Mouse (Mus musculus): ENCODE results near the gene Neil1. TPM values are rescaled to one million over a fixed set of nuclear protein-coding genes. Genes with fewer than 3 reads are reported as not detected.

Gene Neil1
- polyA plus RNA-seq, 1 experiment from 2014 or later: 8.2 TPM

DNA sequence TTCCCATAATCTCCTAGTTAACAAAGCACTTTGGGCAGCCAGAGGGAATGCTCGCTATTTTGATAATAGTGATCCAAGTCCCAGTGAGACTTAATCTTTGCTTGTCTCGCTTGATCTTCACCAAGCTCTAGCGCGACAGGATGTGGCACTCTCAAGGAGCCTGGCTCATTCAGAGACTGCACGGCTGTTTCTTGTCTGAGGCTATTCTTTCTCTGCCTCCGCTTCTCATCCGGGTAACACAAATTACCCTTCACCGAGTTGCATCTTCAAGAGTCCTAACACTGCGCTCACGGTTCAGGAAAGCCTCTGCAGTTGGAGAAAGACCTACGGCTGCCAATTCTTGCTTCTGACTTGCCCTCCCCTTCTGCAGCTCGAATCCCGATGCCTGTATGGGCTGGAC, 9.4 kb upstream of the Neil1 start:
- 28% methylated on average over 13 of the region's 13 CpGs for WGBS
- Histone ChIP-seq H3K36me3 (ENCODE audit: control insufficient read depth, insufficient read depth, low read length) (peaks cover 10% of the 10 kb centered on the region; the same call in 1 of the 2 replicates), H3K27ac (ENCODE audit: low read length) (peak overlapping the region; percentile 84), H3K9ac (ENCODE audit: low read depth, low read length) (peak overlapping the region; percentile 90), H3K27me3 (ENCODE audit: control insufficient read depth, insufficient read depth, low read depth, low read length) (no peaks in the 10 kb centered on the region), H3K4me2 (ENCODE audit: low read length) (peak overlapping the region; percentile 96), H3K4me3 (ENCODE audit: low read depth, low read length) (peak overlapping the region; percentile 84), H3K4me1 (ENCODE audit: control insufficient read depth, insufficient read depth, low read length) (peaks cover 17% of the 10 kb centered on the region), H3K9me3 (replicated peaks; ENCODE audit: control insufficient read depth, low read length, poor library complexity, severe bottlenecking) (no peaks in the 10 kb centered on the region)
- ATAC-seq: 0 out of 2 replicates have a peak, but pooled peaks have one; percentile 11

GRCm38 (mm10) chr9:57156823-57157222, 8.7 kb upstream of the Neil1 start:
- Histone ChIP-seq H3K27ac (ENCODE audit: low read length) (no peak overlapping the region), H3K4me1 (ENCODE audit: control insufficient read depth, insufficient read depth, low read length) (peaks cover 17% of the 10 kb centered on the region), H3K9me3 (replicated peaks; ENCODE audit: control insufficient read depth, low read length, poor library complexity, severe bottlenecking) (no peaks in the 10 kb centered on the region), H3K4me2 (ENCODE audit: low read length) (peak overlapping the region; percentile 96), H3K36me3 (ENCODE audit: control insufficient read depth, insufficient read depth, low read length) (peaks cover 10% of the 10 kb centered on the region; the same call in 1 of the 2 replicates), H3K9ac (ENCODE audit: low read depth, low read length) (no peak overlapping the region), H3K4me3 (ENCODE audit: low read depth, low read length) (no peak overlapping the region), H3K27me3 (ENCODE audit: control insufficient read depth, insufficient read depth, low read depth, low read length) (no peaks in the 10 kb centered on the region)
- no peak for ATAC-seq
- 86% methylated on average over 8 of the region's 8 CpGs for WGBS

- Histone ChIP-seq H3K27me3 (ENCODE audit: control insufficient read depth, insufficient read depth, low read depth, low read length) (no peaks in the 10 kb centered on the region), H3K9me3 (replicated peaks; ENCODE audit: control insufficient read depth, low read length, poor library complexity, severe bottlenecking) (no peaks in the 10 kb centered on the region), H3K9ac (ENCODE audit: low read depth, low read length) (no peak overlapping the region), H3K4me1 (ENCODE audit: control insufficient read depth, insufficient read depth, low read length) (peaks cover 17% of the 10 kb centered on the region), H3K4me3 (ENCODE audit: low read depth, low read length) (no peak overlapping the region), H3K27ac (ENCODE audit: low read length) (no peak overlapping the region), H3K4me2 (ENCODE audit: low read length) (no peak overlapping the region), H3K36me3 (ENCODE audit: control insufficient read depth, insufficient read depth, low read length) (peaks cover 10% of the 10 kb centered on the region; the same call in 1 of the 2 replicates)
- 91% methylated on average over 7 of the region's 7 CpGs for WGBS
- ATAC-seq: no peak
Observed at GRCm38 (mm10) chr9:57156383-57156782, 8.3 kb upstream of the Neil1 start.

DNA sequence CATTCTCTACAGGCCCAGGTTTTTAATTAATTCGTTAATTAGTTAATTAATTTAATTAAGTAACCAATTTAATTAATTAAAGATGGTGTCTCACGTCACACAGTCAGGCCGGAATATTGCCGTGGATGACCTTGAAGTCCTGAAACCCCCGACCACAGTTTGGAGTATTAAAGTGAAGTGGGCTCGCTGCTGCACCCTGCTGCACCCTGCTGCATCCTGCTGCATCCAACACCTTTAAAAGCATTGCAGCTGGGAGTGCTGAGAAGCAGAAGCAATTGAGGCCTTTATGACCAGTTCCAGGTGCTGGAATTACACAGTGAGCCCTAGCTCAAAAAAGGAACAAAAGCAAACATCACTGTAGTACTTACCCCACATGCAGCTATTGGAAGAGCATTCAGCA, 4.2 kb upstream of the Neil1 start:
- WGBS: 42% methylated on average over 6 of the region's 6 CpGs
- H3K27ac ChIP-seq (ENCODE audit: low read length): no peak overlapping the region

GRCm38 (mm10) chr9:57150192-57150591, 2.1 kb upstream of the Neil1 start:
- H3K27ac ChIP-seq (ENCODE audit: low read length): no peak overlapping the region
- no peak for ATAC-seq
- WGBS: 86% methylated on average over 5 of the region's 5 CpGs
- H3K9me3 ChIP-seq (replicated peaks; ENCODE audit: control insufficient read depth, low read length, poor library complexity, severe bottlenecking): no peaks in the 10 kb centered on the region
- H3K4me3 ChIP-seq (ENCODE audit: low read depth, low read length): no peak overlapping the region
- peaks cover 16% of the 10 kb centered on the region for H3K4me1 ChIP-seq (ENCODE audit: control insufficient read depth, insufficient read depth, low read length)
- 0 out of 2 replicates have a peak, but pooled peaks cover 4% of the 10 kb centered on the region for H3K36me3 ChIP-seq (ENCODE audit: control insufficient read depth, insufficient read depth, low read length)
- no peak overlapping the region for H3K4me2 ChIP-seq (ENCODE audit: low read length)
- no peak overlapping the region for H3K9ac ChIP-seq (ENCODE audit: low read depth, low read length)
- no peaks in the 10 kb centered on the region for H3K27me3 ChIP-seq (ENCODE audit: control insufficient read depth, insufficient read depth, low read depth, low read length)

More for the DNA sequence above, 4.2 kb upstream of the Neil1 start:
- peaks cover 19% of the 10 kb centered on the region for H3K4me1 ChIP-seq (ENCODE audit: control insufficient read depth, insufficient read depth, low read length)
- ATAC-seq: no peak
- H3K4me2 ChIP-seq (ENCODE audit: low read length): no peak overlapping the region
- H3K36me3 ChIP-seq (ENCODE audit: control insufficient read depth, insufficient read depth, low read length): peaks cover 10% of the 10 kb centered on the region; the same call in 1 of the 2 replicates
- H3K9me3 ChIP-seq (replicated peaks; ENCODE audit: control insufficient read depth, low read length, poor library complexity, severe bottlenecking): no peaks in the 10 kb centered on the region
- no peak overlapping the region for H3K9ac ChIP-seq (ENCODE audit: low read depth, low read length)
- no peak overlapping the region for H3K4me3 ChIP-seq (ENCODE audit: low read depth, low read length)
- no peaks in the 10 kb centered on the region for H3K27me3 ChIP-seq (ENCODE audit: control insufficient read depth, insufficient read depth, low read depth, low read length)

DNA sequence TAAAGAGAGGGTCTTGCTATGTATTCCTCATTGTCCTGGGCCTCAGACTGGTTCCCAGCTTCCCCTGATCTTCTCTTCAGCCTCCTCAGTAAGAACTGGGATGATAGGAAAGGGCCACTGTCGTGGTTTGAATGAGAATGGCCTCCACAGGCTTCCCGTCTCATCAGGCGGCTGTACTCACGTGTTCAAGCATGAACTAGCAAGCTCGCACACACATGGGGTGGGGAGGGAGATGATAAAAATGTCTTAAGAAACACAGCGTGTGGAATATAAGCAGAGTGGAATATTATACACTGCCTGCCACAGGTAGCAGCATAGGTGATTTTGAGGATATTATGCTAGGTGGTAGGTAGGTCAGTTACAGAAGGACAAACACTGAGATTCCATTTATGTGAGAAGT, 916 bp upstream of the Neil1 start:
- H3K4me2 ChIP-seq (ENCODE audit: low read length): peak overlapping the region; percentile 94
- ATAC-seq: no peak
- H3K36me3 ChIP-seq (ENCODE audit: control insufficient read depth, insufficient read depth, low read length): 0 out of 2 replicates have a peak, but pooled peaks cover 2% of the 10 kb centered on the region
- peak overlapping the region; percentile 56 for H3K4me3 ChIP-seq (ENCODE audit: low read depth, low read length)
- H3K9ac ChIP-seq (ENCODE audit: low read depth, low read length): peak overlapping the region; percentile 70; the same call in 1 of the 2 replicates
- H3K9me3 ChIP-seq (replicated peaks; ENCODE audit: control insufficient read depth, low read length, poor library complexity, severe bottlenecking): no peaks in the 10 kb centered on the region
- no peaks in the 10 kb centered on the region for H3K27me3 ChIP-seq (ENCODE audit: control insufficient read depth, insufficient read depth, low read depth, low read length)
- 78% methylated on average over 6 of the region's 6 CpGs for WGBS
- peak overlapping the region; percentile 90 for H3K27ac ChIP-seq (ENCODE audit: low read length)
- peaks cover 16% of the 10 kb centered on the region for H3K4me1 ChIP-seq (ENCODE audit: control insufficient read depth, insufficient read depth, low read length)

DNA sequence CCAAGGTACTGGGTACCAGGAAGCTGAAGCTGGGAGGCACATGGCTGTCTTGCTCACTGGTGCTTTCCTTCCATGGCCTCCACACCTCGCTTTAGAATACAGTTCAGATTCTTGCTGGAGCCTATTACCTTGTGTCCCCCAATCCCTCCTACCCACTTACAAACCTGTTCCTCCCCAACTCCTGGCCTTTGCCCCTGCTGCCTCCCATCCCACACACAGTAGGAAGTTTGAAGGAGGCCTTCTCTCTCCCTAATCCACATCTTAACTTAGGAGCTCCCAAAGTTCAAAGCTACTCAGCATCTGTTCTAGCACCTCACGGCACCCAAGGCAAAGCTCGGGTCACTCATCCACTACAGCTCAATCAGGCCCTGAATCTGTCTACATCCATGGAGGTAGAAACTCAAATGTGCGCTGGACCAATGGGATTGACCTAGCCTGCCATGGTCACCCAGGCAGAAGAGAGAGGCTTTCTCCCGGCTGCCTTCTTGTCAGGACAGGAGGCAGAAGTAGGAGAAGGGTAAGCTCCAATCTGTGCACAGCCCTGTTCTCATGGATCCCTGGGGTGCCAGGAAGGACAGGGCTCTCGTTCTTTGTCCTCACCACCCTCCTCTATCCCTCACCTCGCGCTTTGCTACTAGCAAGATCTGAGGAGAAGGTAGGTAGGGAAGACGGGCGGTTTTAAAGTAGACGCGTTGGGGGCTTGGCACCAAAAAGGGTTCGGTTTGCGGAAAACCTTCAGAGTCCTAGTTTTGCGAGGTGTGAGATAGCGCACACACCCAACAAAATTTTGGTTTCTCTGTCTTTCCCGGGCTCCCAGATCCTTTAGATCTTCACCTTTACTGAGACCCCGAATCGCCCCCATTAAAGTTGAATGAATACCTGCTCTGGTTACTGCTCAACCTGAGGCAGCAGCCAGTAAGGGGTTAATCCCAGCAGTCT, 631 bp downstream of the Neil1 start:
- H3K4me2 ChIP-seq (ENCODE audit: low read length): peak overlapping the region; percentile 94
- 7% methylated on average over 19 of the region's 19 CpGs for WGBS
- H3K4me1 ChIP-seq (ENCODE audit: control insufficient read depth, insufficient read depth, low read length): peaks cover 16% of the 10 kb centered on the region

GRCm38 (mm10) chr9:57146451-57147066, 1.5 kb downstream of the Neil1 start:
- Histone ChIP-seq H3K36me3 (ENCODE audit: control insufficient read depth, insufficient read depth, low read length) (peaks cover 8% of the 10 kb centered on the region), H3K4me2 (ENCODE audit: low read length) (peak overlapping the region; percentile 94), H3K27ac (ENCODE audit: low read length) (no peak overlapping the region), H3K4me3 (ENCODE audit: low read depth, low read length) (no peak overlapping the region), H3K4me1 (ENCODE audit: control insufficient read depth, insufficient read depth, low read length) (peaks cover 16% of the 10 kb centered on the region), H3K9me3 (replicated peaks; ENCODE audit: control insufficient read depth, low read length, poor library complexity, severe bottlenecking) (no peaks in the 10 kb centered on the region), H3K27me3 (ENCODE audit: control insufficient read depth, insufficient read depth, low read depth, low read length) (no peaks in the 10 kb centered on the region), H3K9ac (ENCODE audit: low read depth, low read length) (no peak overlapping the region)
- ATAC-seq: no peak
- WGBS: 82% methylated on average over 17 of the region's 17 CpGs

More for the DNA sequence above, 631 bp downstream of the Neil1 start:
- peak; percentile 52 for ATAC-seq
- Histone ChIP-seq H3K27me3 (ENCODE audit: control insufficient read depth, insufficient read depth, low read depth, low read length) (no peaks in the 10 kb centered on the region), H3K36me3 (ENCODE audit: control insufficient read depth, insufficient read depth, low read length) (peaks cover 2% of the 10 kb centered on the region; the same call in 1 of the 2 replicates), H3K27ac (ENCODE audit: low read length) (peak overlapping the region; percentile 90), H3K4me3 (ENCODE audit: low read depth, low read length) (peak overlapping the region; percentile 56), H3K9me3 (replicated peaks; ENCODE audit: control insufficient read depth, low read length, poor library complexity, severe bottlenecking) (no peaks in the 10 kb centered on the region), H3K9ac (ENCODE audit: low read depth, low read length) (peak overlapping the region; percentile 81)
